Mouse (Mus musculus): ENCODE measurements at regions not wholly inside any gene's neighbourhood (a gene's known extent, or its start where the extent isn't known, plus 50 kb on each side); places are given as distances from the start of the nearest gene placed in this dataset. TPM values are rescaled to one million over a fixed set of nuclear protein-coding genes. Genes with fewer than 3 reads are reported as not detected.

- Histone ChIP-seq H3K27ac (replicated peaks) (no peak overlapping the region), H3K36me3 (no peaks in the 10 kb centered on the region), H3K4me3 (no peak overlapping the region), H3K9me3 (replicated peaks) (no peaks in the 10 kb centered on the region), H3K27me3 (ENCODE audit: low read depth, poor library complexity, severe bottlenecking) (no peaks in the 10 kb centered on the region), H3K4me1 (no peaks in the 10 kb centered on the region)
- no peak for DNase-seq (ENCODE audit: low spot score)
- 86% methylated on average over 2 of the region's 2 CpGs for WGBS
These were observed 446.1 kb upstream of the Slc8a1 start for GRCm38 (mm10) chr17:82184261-82184660.

GRCm38 (mm10) chr17:82171216-82171615, 433.0 kb upstream of the Slc8a1 start:
- WGBS = 94% methylated on average over 1 of the region's 1 CpGs
- no peaks in the 10 kb centered on the region for H3K27me3 ChIP-seq (ENCODE audit: low read depth, poor library complexity, severe bottlenecking)

GRCm38 (mm10) chr17:82153446-82153845, 415.3 kb upstream of the Slc8a1 start:
- Histone ChIP-seq H3K27me3 (ENCODE audit: low read depth, poor library complexity, severe bottlenecking) (no peaks in the 10 kb centered on the region), H3K4me1 (no peaks in the 10 kb centered on the region), H3K4me3 (no peak overlapping the region), H3K36me3 (no peaks in the 10 kb centered on the region), H3K27ac (replicated peaks) (no peak overlapping the region), H3K9me3 (replicated peaks) (no peaks in the 10 kb centered on the region)
- WGBS = 43% methylated on average over 2 of the region's 2 CpGs
- DNase-seq (ENCODE audit: low spot score) = no peak

More at GRCm38 (mm10) chr17:82171216-82171615, 433.0 kb upstream of the Slc8a1 start:
- H3K36me3 ChIP-seq = no peaks in the 10 kb centered on the region
- no peak for DNase-seq (ENCODE audit: low spot score)
- no peak overlapping the region for H3K27ac ChIP-seq (replicated peaks)
- H3K4me3 ChIP-seq = no peak overlapping the region
- H3K4me1 ChIP-seq = no peaks in the 10 kb centered on the region
- H3K9me3 ChIP-seq (replicated peaks) = no peaks in the 10 kb centered on the region

- H3K36me3 ChIP-seq = no peaks in the 10 kb centered on the region
- no peak overlapping the region for H3K4me3 ChIP-seq
- H3K27me3 ChIP-seq (ENCODE audit: low read depth, poor library complexity, severe bottlenecking) = no peaks in the 10 kb centered on the region
- no peaks in the 10 kb centered on the region for H3K4me1 ChIP-seq
- no peak overlapping the region for H3K27ac ChIP-seq (replicated peaks)
- no peak for DNase-seq (ENCODE audit: low spot score)
- H3K9me3 ChIP-seq (replicated peaks) = no peaks in the 10 kb centered on the region
- WGBS = 96% methylated on average over 3 of the region's 3 CpGs
These were observed 396.7 kb upstream of the Slc8a1 start for GRCm38 (mm10) chr17:82134843-82135242.

GRCm38 (mm10) chr17:82132941-82133340, 394.8 kb upstream of the Slc8a1 start:
- Histone ChIP-seq H3K36me3 (no peaks in the 10 kb centered on the region), H3K4me3 (no peak overlapping the region), H3K27me3 (ENCODE audit: low read depth, poor library complexity, severe bottlenecking) (no peaks in the 10 kb centered on the region), H3K27ac (replicated peaks) (no peak overlapping the region), H3K4me1 (no peaks in the 10 kb centered on the region), H3K9me3 (replicated peaks) (no peaks in the 10 kb centered on the region)
- no peak for DNase-seq (ENCODE audit: low spot score)
- WGBS = 84% methylated on average over 3 of the region's 3 CpGs

GRCm38 (mm10) chr17:82087141-82087540, 349.0 kb upstream of the Slc8a1 start:
- Histone ChIP-seq H3K36me3 (no peaks in the 10 kb centered on the region), H3K27ac (replicated peaks) (no peak overlapping the region), H3K9me3 (replicated peaks) (no peaks in the 10 kb centered on the region), H3K27me3 (ENCODE audit: low read depth, poor library complexity, severe bottlenecking) (no peaks in the 10 kb centered on the region), H3K4me1 (no peaks in the 10 kb centered on the region), H3K4me3 (no peak overlapping the region)
- no peak for DNase-seq (ENCODE audit: low spot score)
- 87% methylated on average over 3 of the region's 3 CpGs for WGBS

GRCm38 (mm10) chr17:82080301-82080700, 342.1 kb upstream of the Slc8a1 start:
- Histone ChIP-seq H3K27me3 (ENCODE audit: low read depth, poor library complexity, severe bottlenecking) (no peaks in the 10 kb centered on the region), H3K4me1 (no peaks in the 10 kb centered on the region), H3K9me3 (replicated peaks) (no peaks in the 10 kb centered on the region), H3K36me3 (no peaks in the 10 kb centered on the region), H3K4me3 (no peak overlapping the region), H3K27ac (replicated peaks) (no peak overlapping the region)
- no peak for DNase-seq (ENCODE audit: low spot score)

Small RNA genes lying in the stretch of these regions (microRNA-seq; reads per million reads assigned to microRNA genes)
- gene Gm23400 = not detected
- not detected for gene Gm27359
